Mouse (Mus musculus) C2C12 (cell line): Measurements from ENCODE around the gene Fnbp1l.
A peak's percentile ranks its signal among the peaks of the same experiment; 100 is the strongest.

Source experiments
- CEBPB ChIP-seq: IDR thresholded peaks from one replicate; pipeline ENCODE4 v1.6.1; 2011; ENCODE audit warnings: low read depth, mild to moderate bottlenecking, control low read depth, moderate library complexity
- CTCF ChIP-seq: IDR thresholded peaks from one replicate; pipeline ENCODE4 v1.5.1; 2011; ENCODE audit not compliant: control insufficient read depth, insufficient read depth, insufficient read length
- USF1 ChIP-seq: IDR thresholded peaks from one replicate; pipeline ENCODE4 v1.6.1; 2011; ENCODE audit warnings: low read depth, mild to moderate bottlenecking, control low read depth, moderate library complexity

- TF ChIP-seq CTCF (peak; percentile 76), USF1 (no peak), CEBPB (no peak)
Measured at GRCm38 (mm10) chr3:122509084-122509483, 110.4 kb downstream of the Fnbp1l start.
